Mouse (Mus musculus) limb, embryonic 10.5 days (tissue): ENCODE data around the gene Lrrc2. TPM values are rescaled to one million over a fixed set of nuclear protein-coding genes. Genes with fewer than 3 reads are reported as not detected.
A peak's percentile ranks its signal among the peaks of the same experiment; 100 is the strongest.

Experiments used
- DNase-seq: peaks from one replicate; pipeline ENCODE4 v3.0.0-alpha.2; 2017; ENCODE audit warnings: low spot score
- H3K27ac ChIP-seq: fragments of 300-500 bp; sonication (generic); 2 replicates; pipeline ENCODE4 v1.5.1; 2016; ENCODE audit warnings: mild to moderate bottlenecking
- H3K27me3 ChIP-seq: fragments of 300-500 bp; sonication (generic); 2 replicates; pipeline ENCODE4 v1.6.1; 2016; ENCODE audit warnings: low read depth, mild to moderate bottlenecking; ENCODE audit not compliant: poor library complexity, severe bottlenecking
- H3K36me3 ChIP-seq: fragments of 300-500 bp; sonication (generic); 2 replicates; pipeline ENCODE4 v1.6.1; 2016; ENCODE audit warnings: mild to moderate bottlenecking, moderate library complexity
- H3K4me1 ChIP-seq: fragments of 300-500 bp; sonication (generic); 2 replicates; pipeline ENCODE4 v1.6.1; 2016
- H3K4me3 ChIP-seq: fragments of 300-500 bp; sonication (generic); 2 replicates; pipeline ENCODE4 v1.5.1; 2016; ENCODE audit warnings: mild to moderate bottlenecking, moderate library complexity
- H3K9me3 ChIP-seq: fragments of 300-500 bp; sonication (generic); replicated peaks from 2 replicates; pipeline ENCODE4 v1.6.1; 2016; ENCODE audit warnings: mild to moderate bottlenecking
- WGBS: fragments of 180-500 bp; shearing (Covaris S2); methylation state at CpG from one replicate; pipeline ENCODE4 v1.1.7; 2016; 5-methylcytosine and 5-hydroxymethylcytosine counted together
- polyA plus RNA-seq: library from polyadenylated mRNA; unstranded; fragments of >200 nt; fragmentation: Nextera tagmentation; extraction: Ambion mirVana; gene quantifications from 2 replicates; pipeline ENCODE4 v1.2.1, GENCODE M21; 2016

Lrrc2 gene
- 0.08 and 0.20 TPM in 2 replicates for polyA plus RNA-seq

- no peaks in the 10 kb centered on the region for H3K9me3 ChIP-seq
- WGBS, result 89% methylated on average over 11 of the region's 11 CpGs
- no peak for DNase-seq
- H3K4me1 ChIP-seq, result peaks cover 23% of the 10 kb centered on the region
- no peaks in the 10 kb centered on the region for H3K36me3 ChIP-seq
- H3K27me3 ChIP-seq, result peaks cover 85% of the 10 kb centered on the region
- H3K4me3 ChIP-seq, result no peak within 1 kb of the TSS
- no peak within 1 kb of the TSS for H3K27ac ChIP-seq
These were observed at the start of gene Lrrc2 for GRCm38 (mm10) chr9:110951397-110951796. Gene Lrrc2, plus strand, starts transcription at chr9:110951545.

DNA sequence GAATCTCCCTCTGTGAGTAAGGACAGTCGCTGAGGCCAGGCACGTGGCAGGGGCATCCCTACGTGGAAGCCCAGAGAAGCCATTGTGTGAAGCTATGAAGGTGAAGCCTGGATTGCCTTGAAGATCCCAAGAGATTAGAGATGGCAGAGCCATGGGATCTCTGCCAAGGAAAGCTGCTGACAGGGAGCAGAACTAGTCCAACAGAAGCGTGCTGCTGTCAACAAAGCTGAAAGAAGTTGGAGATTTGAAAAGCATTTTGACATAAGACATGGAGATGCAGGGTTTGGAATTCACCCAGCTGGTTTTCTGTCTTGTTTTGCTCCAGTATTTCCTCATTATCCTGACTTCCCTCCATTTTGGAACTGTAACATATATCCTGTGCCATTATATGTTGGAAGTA is 49.1 kb upstream of the Lrrc2 start:
- Histone ChIP-seq H3K4me3 (no peak overlapping the region), H3K27ac (no peak overlapping the region), H3K9me3 (0 out of 2 replicates have a peak, but pooled peaks cover 2% of the 10 kb centered on the region), H3K27me3 (peaks cover 9% of the 10 kb centered on the region), H3K4me1 (no peaks in the 10 kb centered on the region), H3K36me3 (no peaks in the 10 kb centered on the region)
- DNase-seq, result no peak
- whole genome bisulfite sequencing, result 90% methylated on average over 4 of the region's 4 CpGs

DNA sequence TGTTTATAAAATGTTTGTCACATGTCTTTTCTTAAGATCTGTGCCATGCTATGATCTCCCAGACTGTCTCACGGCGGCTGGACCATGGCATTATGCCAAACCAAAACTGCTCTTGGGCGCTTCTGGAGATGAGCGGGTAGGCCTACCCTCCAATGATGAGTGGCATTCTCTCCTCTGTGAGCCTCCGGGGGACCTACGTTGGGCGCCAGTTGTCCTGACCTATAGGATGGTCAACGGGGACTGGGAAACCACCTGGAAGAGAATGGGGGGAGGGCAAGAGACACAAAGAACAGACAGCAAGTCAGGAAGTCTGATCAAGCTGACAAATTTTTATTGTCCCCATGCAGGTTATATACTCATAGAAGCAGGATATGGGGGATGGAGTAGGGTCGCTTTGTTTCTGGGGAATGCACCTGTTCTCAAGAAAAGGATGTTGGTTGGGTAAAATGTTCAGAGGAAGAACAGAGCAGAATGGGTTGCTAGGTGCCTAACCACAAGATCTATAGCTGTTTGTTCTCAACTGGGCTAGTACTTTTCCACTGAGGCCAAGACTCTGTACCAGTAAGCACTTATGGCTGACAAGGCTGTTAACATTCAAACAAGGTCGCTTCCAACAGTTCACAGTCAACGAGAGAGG is 44.0 kb upstream of the Lrrc2 start:
- Histone ChIP-seq H3K27me3 (no peaks in the 10 kb centered on the region), H3K4me3 (no peak overlapping the region), H3K36me3 (no peaks in the 10 kb centered on the region), H3K4me1 (peaks cover 4% of the 10 kb centered on the region; the same call in 1 of the 2 replicates), H3K27ac (no peak overlapping the region), H3K9me3 (0 out of 2 replicates have a peak, but pooled peaks cover 2% of the 10 kb centered on the region)
- 93% methylated on average over 11 of the region's 11 CpGs for WGBS
- no peak for DNase-seq

DNA sequence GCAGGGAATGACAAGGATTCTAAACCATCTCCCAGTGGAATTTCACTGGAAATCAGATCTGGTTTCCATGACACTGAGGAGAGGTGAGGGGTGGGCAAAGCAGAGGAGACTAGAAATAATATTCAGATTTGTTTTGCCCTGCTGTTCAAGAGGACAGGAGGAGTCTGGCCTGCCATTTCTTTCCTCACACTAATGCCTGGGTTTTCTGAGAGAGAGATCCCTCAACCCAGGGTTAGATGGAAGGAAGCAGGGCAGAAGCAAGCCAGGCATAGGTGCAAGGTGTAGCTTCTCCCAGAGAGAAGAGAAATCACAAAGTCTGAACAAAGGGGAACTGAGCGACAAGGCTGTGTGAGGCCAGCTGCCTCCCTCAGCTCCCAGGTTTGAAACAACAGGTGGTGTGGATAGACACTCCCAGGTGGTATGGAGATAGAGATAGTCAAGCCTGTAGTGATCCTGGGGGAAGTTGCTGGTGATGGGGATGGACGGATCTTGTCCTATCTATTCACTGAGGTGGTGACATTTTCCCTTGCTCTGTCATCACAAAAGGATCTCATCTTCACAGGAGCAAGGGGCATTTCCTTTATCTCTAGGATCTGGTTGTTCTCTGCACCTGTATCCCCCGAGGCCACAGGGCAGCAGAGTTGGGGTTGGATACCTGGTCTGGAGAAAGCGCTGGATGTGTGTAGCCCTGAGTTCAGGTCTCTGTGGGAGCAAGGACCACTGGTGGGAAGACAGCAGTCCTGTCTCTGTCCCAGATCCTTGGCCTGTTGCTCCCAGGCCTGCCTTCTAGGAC is 43.3 kb upstream of the Lrrc2 start:
- 87% methylated on average over 4 of the region's 4 CpGs for WGBS
- no peaks in the 10 kb centered on the region for H3K27me3 ChIP-seq

DNA sequence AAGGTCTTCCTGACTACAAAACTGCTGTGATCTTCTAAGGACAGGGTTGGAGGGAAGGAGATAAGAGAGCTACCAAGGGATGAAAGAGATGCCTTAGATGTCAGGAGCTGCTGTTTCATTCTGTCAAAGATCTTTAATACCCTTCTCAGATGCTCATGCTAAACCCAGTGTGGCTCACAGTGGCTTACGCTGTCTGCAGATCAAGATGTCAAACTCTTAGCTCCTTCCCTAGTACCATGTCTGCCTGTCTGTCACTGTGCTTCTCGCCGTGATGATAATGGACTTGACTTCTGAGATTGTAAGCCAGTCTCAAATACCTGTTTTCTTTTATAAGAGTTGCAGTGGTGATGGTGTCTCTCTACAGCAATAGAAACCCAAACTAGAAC is 42.7 kb upstream of the Lrrc2 start:
- 97% methylated on average over 3 of the region's 3 CpGs for WGBS
- no peak overlapping the region for H3K27ac ChIP-seq
- DNase-seq, result no peak
- H3K4me1 ChIP-seq, result peaks cover 5% of the 10 kb centered on the region; the same call in 1 of the 2 replicates
- no peaks in the 10 kb centered on the region for H3K27me3 ChIP-seq
- no peak overlapping the region for H3K4me3 ChIP-seq
- no peaks in the 10 kb centered on the region for H3K36me3 ChIP-seq
- 0 out of 2 replicates have a peak, but pooled peaks cover 2% of the 10 kb centered on the region for H3K9me3 ChIP-seq

More for the DNA sequence above, 43.3 kb upstream of the Lrrc2 start:
- H3K4me1 ChIP-seq, result peaks cover 5% of the 10 kb centered on the region; the same call in 1 of the 2 replicates
- H3K9me3 ChIP-seq, result 0 out of 2 replicates have a peak, but pooled peaks cover 2% of the 10 kb centered on the region
- DNase-seq, result no peak
- H3K4me3 ChIP-seq, result no peak overlapping the region
- no peaks in the 10 kb centered on the region for H3K36me3 ChIP-seq
- no peak overlapping the region for H3K27ac ChIP-seq

DNA sequence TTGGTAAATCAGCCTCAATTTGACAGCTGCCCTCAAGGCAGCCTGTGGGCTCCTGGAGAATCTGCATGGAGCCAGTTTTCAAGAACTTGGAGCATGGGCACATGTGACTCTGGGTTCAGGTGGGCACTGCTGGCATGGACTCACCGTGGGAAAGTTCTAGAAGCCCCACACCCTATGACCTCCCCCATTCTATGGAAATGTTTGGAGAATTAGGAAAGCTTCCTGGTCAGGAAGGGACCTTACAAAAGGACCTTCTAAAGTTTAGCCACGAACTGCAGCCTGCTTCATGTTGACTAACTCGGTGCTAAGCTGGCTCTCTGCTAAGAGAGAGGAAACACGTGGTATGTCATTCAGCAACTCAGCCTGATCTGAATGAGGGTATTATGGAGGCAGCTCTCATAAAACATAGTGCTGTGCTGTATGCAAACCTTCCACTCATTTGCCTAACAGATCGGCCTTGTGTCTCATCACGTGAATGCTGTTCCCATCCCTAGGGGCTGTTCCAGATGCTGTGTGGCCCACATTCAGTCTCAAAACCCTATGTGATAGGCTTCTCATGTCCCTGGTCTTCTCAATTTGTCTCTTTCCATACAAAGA is 41.9 kb upstream of the Lrrc2 start:
- H3K27ac ChIP-seq, result no peak overlapping the region
- H3K36me3 ChIP-seq, result no peaks in the 10 kb centered on the region
- 81% methylated on average over 6 of the region's 6 CpGs for WGBS
- H3K9me3 ChIP-seq, result 0 out of 2 replicates have a peak, but pooled peaks cover 2% of the 10 kb centered on the region
- no peak overlapping the region for H3K4me3 ChIP-seq
- H3K27me3 ChIP-seq, result no peaks in the 10 kb centered on the region
- peaks cover 5% of the 10 kb centered on the region; the same call in 1 of the 2 replicates for H3K4me1 ChIP-seq
- no peak for DNase-seq

- WGBS, result 63% methylated on average over 21 of the region's 21 CpGs
- Histone ChIP-seq H3K27me3 (no peaks in the 10 kb centered on the region), H3K36me3 (no peaks in the 10 kb centered on the region), H3K27ac (no peak overlapping the region), H3K4me1 (peaks cover 5% of the 10 kb centered on the region; the same call in 1 of the 2 replicates), H3K4me3 (no peak overlapping the region), H3K9me3 (no peaks in the 10 kb centered on the region)
- DNase-seq, result no peak
These were observed 36.6 kb upstream of the Lrrc2 start for GRCm38 (mm10) chr9:110914631-110915236.

GRCm38 (mm10) chr9:110915466-110915865 is 35.9 kb upstream of the Lrrc2 start:
- no peak overlapping the region for H3K4me3 ChIP-seq
- no peak overlapping the region for H3K27ac ChIP-seq
- no peaks in the 10 kb centered on the region for H3K36me3 ChIP-seq
- 65% methylated on average over 8 of the region's 8 CpGs for WGBS
- no peaks in the 10 kb centered on the region for H3K27me3 ChIP-seq
- no peak for DNase-seq
- H3K9me3 ChIP-seq, result no peaks in the 10 kb centered on the region
- H3K4me1 ChIP-seq, result peaks cover 5% of the 10 kb centered on the region; the same call in 1 of the 2 replicates

GRCm38 (mm10) chr9:110916786-110917185 is 34.6 kb upstream of the Lrrc2 start, which contains the start of gene Fam240a:
Gene Fam240a, minus strand, starts transcription at chr9:110916861.
- no peaks in the 10 kb centered on the region for H3K27me3 ChIP-seq
- no peak for DNase-seq
- H3K36me3 ChIP-seq, result no peaks in the 10 kb centered on the region
- H3K4me3 ChIP-seq, result no peak within 1 kb of the TSS
- H3K4me1 ChIP-seq, result peaks cover 5% of the 10 kb centered on the region; the same call in 1 of the 2 replicates
- 90% methylated on average over 7 of the region's 7 CpGs for WGBS
- H3K9me3 ChIP-seq, result no peaks in the 10 kb centered on the region
- H3K27ac ChIP-seq, result no peak within 1 kb of the TSS

GRCm38 (mm10) chr9:110920665-110921419 is 30.5 kb upstream of the Lrrc2 start:
- Histone ChIP-seq H3K4me1 (no peaks in the 10 kb centered on the region), H3K27me3 (no peaks in the 10 kb centered on the region), H3K4me3 (no peak overlapping the region), H3K27ac (no peak overlapping the region), H3K36me3 (no peaks in the 10 kb centered on the region), H3K9me3 (no peaks in the 10 kb centered on the region)
- 79% methylated on average over 15 of the region's 15 CpGs for WGBS
- no peak for DNase-seq

- peak; percentile 86 for DNase-seq
- no peaks in the 10 kb centered on the region for H3K9me3 ChIP-seq
- H3K36me3 ChIP-seq, result no peaks in the 10 kb centered on the region
- H3K27ac ChIP-seq, result no peak overlapping the region
- H3K4me1 ChIP-seq, result no peaks in the 10 kb centered on the region
- no peak overlapping the region for H3K4me3 ChIP-seq
- H3K27me3 ChIP-seq, result no peaks in the 10 kb centered on the region
- 18% methylated on average over 7 of the region's 7 CpGs for WGBS
These were observed 28.6 kb upstream of the Lrrc2 start for GRCm38 (mm10) chr9:110922759-110923158.

- no peak overlapping the region for H3K4me3 ChIP-seq
- no peak for DNase-seq
- no peaks in the 10 kb centered on the region for H3K27me3 ChIP-seq
- H3K27ac ChIP-seq, result no peak overlapping the region
- no peaks in the 10 kb centered on the region for H3K9me3 ChIP-seq
- no peaks in the 10 kb centered on the region for H3K4me1 ChIP-seq
- no peaks in the 10 kb centered on the region for H3K36me3 ChIP-seq
- 76% methylated on average over 6 of the region's 6 CpGs for WGBS
These were observed 19.8 kb upstream of the Lrrc2 start for GRCm38 (mm10) chr9:110931573-110931972.
